Mouse (Mus musculus): ENCODE data around the gene Reg4. TPM values are rescaled to one million over a fixed set of nuclear protein-coding genes. Genes with fewer than 3 reads are reported as not detected.
A peak's percentile ranks its signal among the peaks of the same experiment; 100 is the strongest.

The Reg4 gene
- polyA plus RNA-seq, 1 experiment: not detected

DNA sequence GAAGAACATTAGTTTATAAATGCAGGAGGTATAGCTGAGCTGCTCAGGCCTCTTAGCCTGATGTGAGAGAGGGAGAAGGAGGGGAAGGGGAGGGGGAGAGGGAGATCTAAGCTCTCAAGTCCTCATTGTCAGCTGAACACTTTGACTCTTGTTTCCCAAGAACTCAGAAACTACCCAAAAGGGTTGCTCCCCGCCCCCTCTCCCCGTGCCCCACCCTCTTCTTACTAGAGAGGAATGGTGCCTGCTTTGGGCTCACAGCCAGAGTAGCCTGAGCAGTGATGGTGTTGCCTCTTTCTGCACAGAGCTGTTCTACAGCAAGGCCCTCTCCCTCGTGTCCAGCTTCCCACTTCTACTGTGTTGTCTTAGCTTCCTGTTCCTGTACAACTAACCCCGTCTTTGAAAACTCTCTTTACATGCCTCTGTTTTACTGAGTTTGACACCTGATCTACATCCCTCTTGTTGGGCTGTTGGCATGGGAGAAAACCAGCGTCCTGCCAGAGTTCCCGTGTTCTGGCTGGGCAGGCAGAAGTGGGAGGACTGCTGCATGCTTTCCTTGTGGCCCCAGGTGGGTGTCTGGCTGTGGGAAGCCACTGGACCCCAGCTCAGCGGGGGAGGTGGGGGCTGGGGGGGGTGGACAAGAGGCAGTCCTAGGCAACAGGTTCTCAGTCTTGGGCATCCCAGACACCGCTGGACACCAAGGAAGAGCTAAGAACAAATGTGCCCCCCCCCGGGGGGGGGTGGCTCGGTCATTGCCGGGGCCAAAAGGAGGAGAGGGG, 51.9 kb downstream of the Reg4 start:
- DNase-seq: no peak
- no peak overlapping the region for H3K27ac ChIP-seq (ENCODE audit: insufficient read depth, low read length)
- no peak for TF ChIP-seq CTCF (IDR thresholded peaks at IDR 0.05; ENCODE audit: borderline replicate concordance, insufficient read depth, low read depth, low read length)
- TF ChIP-seq POLR2A (IDR thresholded peaks at IDR 0.05; ENCODE audit: borderline replicate concordance, insufficient read depth, low read length): no peak
- WGBS: 44% methylated on average over 11 of the region's 11 CpGs
- no peak overlapping the region for H3K4me3 ChIP-seq (replicated peaks; ENCODE audit: insufficient read depth, low read depth, low read length)
- no peaks in the 10 kb centered on the region for H3K27me3 ChIP-seq (ENCODE audit: control insufficient read depth, insufficient read depth, low read length)
- no peaks in the 10 kb centered on the region for H3K4me1 ChIP-seq (ENCODE audit: control insufficient read depth, insufficient read depth, low read length)

DNA sequence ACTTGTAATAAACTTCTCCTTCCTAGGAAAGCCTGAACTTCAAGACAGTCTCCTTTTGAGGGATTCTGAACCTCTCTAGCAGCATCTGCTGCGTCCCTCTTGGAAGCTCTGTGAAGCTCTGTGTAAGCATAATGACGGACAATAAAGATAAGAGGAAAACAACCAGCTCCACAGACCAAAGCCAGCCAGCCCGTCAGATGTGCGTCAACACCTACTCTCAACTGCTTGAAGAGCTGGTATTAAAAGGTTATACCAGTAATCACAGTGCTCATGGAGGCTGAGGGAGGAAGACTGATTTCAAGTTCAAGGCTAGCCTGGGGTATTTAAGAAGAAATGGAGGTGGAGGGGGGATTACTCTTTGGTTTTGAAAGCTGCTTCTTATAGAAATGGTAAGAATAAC, 57.7 kb downstream of the Reg4 start:
- no peak for TF ChIP-seq POLR2A (IDR thresholded peaks at IDR 0.05; ENCODE audit: borderline replicate concordance, insufficient read depth, low read length)
- no peak for TF ChIP-seq CTCF (IDR thresholded peaks at IDR 0.05; ENCODE audit: borderline replicate concordance, insufficient read depth, low read depth, low read length)
- no peaks in the 10 kb centered on the region for H3K27me3 ChIP-seq (ENCODE audit: control insufficient read depth, insufficient read depth, low read length)
- no peak for DNase-seq
- 85% methylated on average over 4 of the region's 4 CpGs for WGBS
- no peak overlapping the region for H3K4me3 ChIP-seq (replicated peaks; ENCODE audit: insufficient read depth, low read depth, low read length)
- no peaks in the 10 kb centered on the region for H3K4me1 ChIP-seq (ENCODE audit: control insufficient read depth, insufficient read depth, low read length)
- no peak overlapping the region for H3K27ac ChIP-seq (ENCODE audit: insufficient read depth, low read length)

DNA sequence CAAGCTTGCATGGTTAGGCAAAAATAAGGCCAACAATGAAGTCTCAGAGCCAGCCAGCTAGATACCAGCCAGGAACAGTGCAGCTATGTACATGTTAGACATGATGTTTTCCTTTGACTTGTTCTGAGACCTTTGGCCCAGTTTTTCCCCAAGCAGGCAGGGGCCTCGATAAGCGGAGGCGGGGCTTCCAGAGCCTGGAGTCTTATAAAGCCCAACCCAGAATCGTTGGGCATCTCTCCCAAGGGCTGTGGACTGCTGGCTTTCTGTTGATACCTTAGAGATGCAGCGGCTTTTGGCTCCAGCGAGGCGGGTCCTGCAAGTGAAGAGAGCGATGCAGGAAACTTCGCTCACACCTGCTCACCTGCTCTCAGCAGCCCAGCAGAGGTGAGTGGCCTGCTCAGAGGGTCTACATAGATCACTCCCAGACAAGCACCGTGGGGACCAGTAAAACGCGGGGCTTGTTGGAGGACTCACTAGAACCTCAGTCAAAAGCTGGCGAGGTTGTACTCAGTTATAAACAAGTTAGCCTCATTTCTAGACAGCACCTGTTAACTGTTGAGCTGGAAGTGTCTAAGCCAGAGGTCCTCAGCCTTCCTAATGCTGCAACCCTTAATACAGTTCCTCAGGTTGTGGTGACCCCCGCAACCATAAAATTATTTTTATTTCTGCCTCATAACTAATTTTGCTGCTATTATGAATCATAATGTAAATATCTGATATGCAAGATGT, 58.4 kb downstream of the Reg4 start, which contains the start of gene Hmgcs2:
Hmgcs2 (plus strand) TSS at position 232 of the 729 bp plus-strand sequence.
- no peaks in the 10 kb centered on the region for H3K4me1 ChIP-seq (ENCODE audit: control insufficient read depth, insufficient read depth, low read length)
- no peak within 1 kb of the TSS for H3K4me3 ChIP-seq (replicated peaks; ENCODE audit: insufficient read depth, low read depth, low read length)
- no peak for TF ChIP-seq CTCF (IDR thresholded peaks at IDR 0.05; ENCODE audit: borderline replicate concordance, insufficient read depth, low read depth, low read length)
- no peak for TF ChIP-seq POLR2A (IDR thresholded peaks at IDR 0.05; ENCODE audit: borderline replicate concordance, insufficient read depth, low read length)
- no peaks in the 10 kb centered on the region for H3K27me3 ChIP-seq (ENCODE audit: control insufficient read depth, insufficient read depth, low read length)
- no peak within 1 kb of the TSS for H3K27ac ChIP-seq (ENCODE audit: insufficient read depth, low read length)
- WGBS: 56% methylated on average over 14 of the region's 14 CpGs
- DNase-seq: no peak

DNA sequence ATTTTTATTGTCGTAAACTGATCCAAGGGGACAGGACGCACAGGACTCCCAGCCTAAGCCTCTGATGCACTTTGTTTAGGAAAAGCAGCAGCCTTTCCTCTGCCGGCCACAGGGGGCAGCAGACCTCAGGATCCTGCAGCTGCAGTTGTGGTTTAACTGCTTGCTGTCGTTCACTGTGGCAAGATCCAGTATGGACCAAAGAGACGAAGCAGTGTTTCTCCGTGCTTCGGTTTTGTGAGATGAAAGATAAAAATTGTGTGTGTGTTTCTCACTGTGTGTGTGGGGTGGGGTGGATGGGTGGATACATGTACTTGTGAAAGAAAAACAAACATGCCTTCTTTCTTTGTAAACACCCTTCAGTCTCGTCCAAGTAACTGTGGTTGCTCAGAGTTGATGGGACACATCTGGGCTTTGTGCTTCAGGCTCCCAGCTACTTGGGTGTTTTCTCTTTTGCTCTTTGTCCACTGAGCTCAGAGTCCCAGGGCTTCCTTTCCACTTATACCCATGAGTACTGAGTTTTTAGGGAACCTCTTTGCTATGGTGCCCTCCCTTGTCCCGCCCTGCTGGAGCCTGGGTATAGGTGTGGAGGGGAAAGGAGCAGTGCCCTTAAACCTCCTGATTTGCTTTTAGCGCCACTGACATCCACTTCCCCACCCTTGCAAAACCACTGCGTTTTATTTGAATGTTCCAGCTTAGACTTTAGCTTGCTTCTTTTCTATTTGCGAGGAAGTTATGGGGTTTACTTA, 59.1 kb downstream of the Reg4 start:
- 42% methylated on average over 12 of the region's 12 CpGs for whole genome bisulfite sequencing
- Histone ChIP-seq H3K4me3 (replicated peaks; ENCODE audit: insufficient read depth, low read depth, low read length) (no peak overlapping the region), H3K27ac (ENCODE audit: insufficient read depth, low read length) (no peak overlapping the region)

DNA sequence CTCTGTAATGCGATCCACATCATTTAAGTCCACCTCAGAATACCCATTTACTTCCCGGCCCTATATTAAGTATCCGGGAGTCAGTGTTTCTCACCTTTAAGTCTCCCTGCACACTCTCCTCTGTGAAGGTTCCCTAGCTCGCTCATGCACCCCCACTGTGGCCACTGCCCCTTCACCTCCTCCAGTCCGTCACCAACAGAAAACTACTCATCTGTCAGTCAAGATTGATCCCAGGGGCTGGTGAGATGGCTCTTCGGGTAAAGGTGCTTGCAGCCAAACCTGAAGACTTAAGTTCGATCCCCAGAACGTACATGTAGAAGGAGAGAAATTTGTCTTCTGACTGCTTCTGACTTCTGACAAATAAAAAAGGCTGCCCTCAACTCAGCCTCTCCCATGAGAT, 60.5 kb downstream of the Reg4 start:
- H3K4me1 ChIP-seq (ENCODE audit: control insufficient read depth, insufficient read depth, low read length): no peaks in the 10 kb centered on the region
- H3K4me3 ChIP-seq (replicated peaks; ENCODE audit: insufficient read depth, low read depth, low read length): no peak overlapping the region
- DNase-seq: no peak
- WGBS: 89% methylated on average over 8 of the region's 8 CpGs
- H3K27me3 ChIP-seq (ENCODE audit: control insufficient read depth, insufficient read depth, low read length): no peaks in the 10 kb centered on the region
- TF ChIP-seq POLR2A (IDR thresholded peaks at IDR 0.05; ENCODE audit: borderline replicate concordance, insufficient read depth, low read length) (no peak), CTCF (IDR thresholded peaks at IDR 0.05; ENCODE audit: borderline replicate concordance, insufficient read depth, low read depth, low read length) (no peak)
- no peak overlapping the region for H3K27ac ChIP-seq (ENCODE audit: insufficient read depth, low read length)

More for the DNA sequence above, 59.1 kb downstream of the Reg4 start:
- DNase-seq: peak; percentile 33 to 39
- Histone ChIP-seq H3K4me1 (ENCODE audit: control insufficient read depth, insufficient read depth, low read length) (no peaks in the 10 kb centered on the region), H3K27me3 (ENCODE audit: control insufficient read depth, insufficient read depth, low read length) (no peaks in the 10 kb centered on the region)
- TF ChIP-seq CTCF (IDR thresholded peaks at IDR 0.05; ENCODE audit: borderline replicate concordance, insufficient read depth, low read depth, low read length) (peak; percentile 87), POLR2A (IDR thresholded peaks at IDR 0.05; ENCODE audit: borderline replicate concordance, insufficient read depth, low read length) (no peak)

DNA sequence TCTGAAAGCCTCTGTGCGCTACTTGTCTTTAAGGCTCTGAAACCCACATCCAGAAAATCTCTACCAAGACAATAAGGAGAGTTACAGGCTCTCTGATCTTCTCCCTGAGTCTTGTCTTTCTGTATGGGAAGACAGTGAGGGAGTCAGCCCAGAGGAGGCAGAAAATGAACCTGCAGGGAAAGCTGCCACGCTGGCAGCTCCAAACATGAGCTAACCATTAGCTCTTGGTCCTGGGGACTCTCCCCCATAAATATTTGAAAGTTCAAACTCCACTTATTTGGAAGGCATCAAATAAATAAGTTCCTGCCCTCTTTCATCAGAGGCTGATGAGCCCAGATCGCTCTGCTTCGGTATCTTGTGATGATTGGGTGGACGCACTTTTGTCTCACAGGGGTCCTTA, 61.2 kb downstream of the Reg4 start:
- Histone ChIP-seq H3K4me3 (replicated peaks; ENCODE audit: insufficient read depth, low read depth, low read length) (no peak overlapping the region), H3K4me1 (ENCODE audit: control insufficient read depth, insufficient read depth, low read length) (no peaks in the 10 kb centered on the region), H3K27ac (ENCODE audit: insufficient read depth, low read length) (no peak overlapping the region), H3K27me3 (ENCODE audit: control insufficient read depth, insufficient read depth, low read length) (no peaks in the 10 kb centered on the region)
- TF ChIP-seq POLR2A (IDR thresholded peaks at IDR 0.05; ENCODE audit: borderline replicate concordance, insufficient read depth, low read length) (no peak), CTCF (IDR thresholded peaks at IDR 0.05; ENCODE audit: borderline replicate concordance, insufficient read depth, low read depth, low read length) (no peak)
- WGBS: 92% methylated on average over 5 of the region's 5 CpGs
- DNase-seq: no peak

Other genes with a start within 250 kb of the Reg4 start
- 5.1 and 6.0 TPM in 2 replicates for gene Notch2, start 208.6 kb upstream of the Reg4 start, polyA plus RNA-seq (2012; rRNA removed)
- not detected in 2 replicates for gene Adam30, start 61.5 kb upstream of the Reg4 start, polyA plus RNA-seq (2012; rRNA removed)
- 2.1 and 3.3 TPM in 2 replicates for gene Hmgcs2, start 58.3 kb downstream of the Reg4 start, polyA plus RNA-seq (2012; rRNA removed)
- gene Phgdh, start 117.8 kb downstream of the Reg4 start, polyA plus RNA-seq (2012; rRNA removed): 98.0 and 106 TPM in 2 replicates
- gene Zfp697, start 160.3 kb downstream of the Reg4 start, polyA plus RNA-seq (2012; rRNA removed): 7.7 and 8.1 TPM in 2 replicates
- not detected in 2 replicates for gene Gm4450, start 235.0 kb downstream of the Reg4 start, polyA plus RNA-seq (2012; rRNA removed)